Mouse (Mus musculus) neural tube, embryonic 15.5 days (tissue): ENCODE measurements around the gene Clint1. TPM values are rescaled to one million over a fixed set of nuclear protein-coding genes. Genes with fewer than 3 reads are reported as not detected.

Experiments
- ATAC-seq: fragments of 200-750 bp; cut with Nextera tagmentation; 2 replicates; pipeline ENCODE4 v1.8.0; 2017; ENCODE audit warnings: mild to moderate bottlenecking, moderate TSS enrichment, moderate library complexity; ENCODE audit not compliant: low FRiP score
- H3K27ac ChIP-seq: fragments of 300-500 bp; sonication (generic); replicated peaks from 2 replicates; pipeline ENCODE4 v1.5.1; 2015; ENCODE audit warnings: mild to moderate bottlenecking, inconsistent platforms
- H3K27me3 ChIP-seq: fragments of 300-500 bp; sonication (generic); replicated peaks from 2 replicates; pipeline ENCODE4 v1.6.1; 2015; ENCODE audit warnings: inconsistent platforms
- H3K36me3 ChIP-seq: fragments of 300-500 bp; sonication (generic); 2 replicates; pipeline ENCODE4 v1.6.1; 2015; ENCODE audit warnings: inconsistent platforms
- H3K4me1 ChIP-seq: fragments of 300-500 bp; sonication (generic); 2 replicates; pipeline ENCODE4 v1.6.1; 2015; ENCODE audit warnings: inconsistent platforms
- H3K4me2 ChIP-seq: fragments of 300-500 bp; sonication (generic); 2 replicates; pipeline ENCODE4 v1.6.1; 2015; ENCODE audit warnings: inconsistent platforms, mild to moderate bottlenecking, moderate library complexity
- H3K4me3 ChIP-seq: fragments of 300-500 bp; sonication (generic); replicated peaks from 2 replicates; pipeline ENCODE4 v1.5.1; 2015; ENCODE audit warnings: mild to moderate bottlenecking, inconsistent platforms
- H3K9ac ChIP-seq: fragments of 300-500 bp; sonication (generic); replicated peaks from 2 replicates; pipeline ENCODE4 v1.6.1; 2015; ENCODE audit warnings: mild to moderate bottlenecking, inconsistent platforms
- H3K9me3 ChIP-seq: fragments of 300-500 bp; sonication (generic); replicated peaks from 2 replicates; pipeline ENCODE4 v1.6.1; 2016; ENCODE audit warnings: inconsistent platforms
- WGBS: fragments of 180-500 bp; shearing (Covaris S2); methylation state at CpG from one replicate; pipeline ENCODE4 v1.1.7; 2015; ENCODE audit warnings: mixed read lengths; 5-methylcytosine and 5-hydroxymethylcytosine counted together
- polyA plus RNA-seq: library from polyadenylated mRNA; unstranded; fragments of >200 nt; fragmentation: Nextera tagmentation; extraction: Ambion mirVana; gene quantifications from 2 replicates; pipeline ENCODE4 v1.2.1, GENCODE M21; 2015

Gene Clint1
- polyA plus RNA-seq, 1 experiment from 2014 or later: 41.5 TPM

GRCm38 (mm10) chr11:45938917-45939316, 87.1 kb downstream of the Clint1 start:
- 89% methylated on average over 8 of the region's 8 CpGs for WGBS
- Histone ChIP-seq H3K9ac (no peak overlapping the region), H3K27me3 (no peaks in the 10 kb centered on the region), H3K4me1 (peaks cover 23% of the 10 kb centered on the region), H3K36me3 (peaks cover 38% of the 10 kb centered on the region), H3K4me3 (no peak overlapping the region), H3K27ac (no peak overlapping the region), H3K4me2 (no peak overlapping the region), H3K9me3 (no peaks in the 10 kb centered on the region)
- ATAC-seq: no peak

DNA sequence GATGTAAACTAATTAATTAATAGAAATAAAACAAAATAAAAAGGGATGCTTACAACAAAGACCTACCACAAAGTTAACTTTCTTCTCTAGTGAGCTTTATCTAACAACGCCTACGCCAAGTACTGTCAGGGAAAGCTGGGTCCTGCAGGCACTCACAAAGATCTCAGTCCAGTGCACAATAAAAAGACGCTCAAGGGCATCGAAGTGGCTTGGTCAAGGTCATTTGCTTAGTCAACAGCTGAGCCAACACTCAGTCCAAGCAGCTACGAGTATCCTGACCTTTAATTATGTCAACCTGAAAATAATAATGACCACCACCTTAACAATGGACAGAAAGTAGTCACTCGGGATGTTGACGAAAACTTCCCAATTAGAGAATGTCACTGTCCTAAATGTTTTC, 90.4 kb downstream of the Clint1 start:
- H3K27ac ChIP-seq: no peak overlapping the region
- WGBS: 88% methylated on average over 7 of the region's 7 CpGs
- H3K9ac ChIP-seq: no peak overlapping the region
- no peak overlapping the region for H3K4me3 ChIP-seq
- ATAC-seq: no peak
- H3K4me1 ChIP-seq: peaks cover 23% of the 10 kb centered on the region
- no peaks in the 10 kb centered on the region for H3K9me3 ChIP-seq
- H3K27me3 ChIP-seq: no peaks in the 10 kb centered on the region
- peak overlapping the region; percentile 76; the same call in 1 of the 2 replicates for H3K4me2 ChIP-seq
- peaks cover 5% of the 10 kb centered on the region; the same call in 1 of the 2 replicates for H3K36me3 ChIP-seq

GRCm38 (mm10) chr11:45943108-45943705, 91.4 kb downstream of the Clint1 start:
- Histone ChIP-seq H3K36me3 (peaks cover 6% of the 10 kb centered on the region; the same call in 1 of the 2 replicates), H3K9ac (peak overlapping the region; percentile 68), H3K9me3 (no peaks in the 10 kb centered on the region), H3K27ac (peak overlapping the region; percentile 82), H3K4me1 (peaks cover 23% of the 10 kb centered on the region), H3K4me3 (peak overlapping the region; percentile 89), H3K4me2 (peak overlapping the region; percentile 76), H3K27me3 (no peaks in the 10 kb centered on the region)
- WGBS: 35% methylated on average over 7 of the region's 7 CpGs
- no peak for ATAC-seq

DNA sequence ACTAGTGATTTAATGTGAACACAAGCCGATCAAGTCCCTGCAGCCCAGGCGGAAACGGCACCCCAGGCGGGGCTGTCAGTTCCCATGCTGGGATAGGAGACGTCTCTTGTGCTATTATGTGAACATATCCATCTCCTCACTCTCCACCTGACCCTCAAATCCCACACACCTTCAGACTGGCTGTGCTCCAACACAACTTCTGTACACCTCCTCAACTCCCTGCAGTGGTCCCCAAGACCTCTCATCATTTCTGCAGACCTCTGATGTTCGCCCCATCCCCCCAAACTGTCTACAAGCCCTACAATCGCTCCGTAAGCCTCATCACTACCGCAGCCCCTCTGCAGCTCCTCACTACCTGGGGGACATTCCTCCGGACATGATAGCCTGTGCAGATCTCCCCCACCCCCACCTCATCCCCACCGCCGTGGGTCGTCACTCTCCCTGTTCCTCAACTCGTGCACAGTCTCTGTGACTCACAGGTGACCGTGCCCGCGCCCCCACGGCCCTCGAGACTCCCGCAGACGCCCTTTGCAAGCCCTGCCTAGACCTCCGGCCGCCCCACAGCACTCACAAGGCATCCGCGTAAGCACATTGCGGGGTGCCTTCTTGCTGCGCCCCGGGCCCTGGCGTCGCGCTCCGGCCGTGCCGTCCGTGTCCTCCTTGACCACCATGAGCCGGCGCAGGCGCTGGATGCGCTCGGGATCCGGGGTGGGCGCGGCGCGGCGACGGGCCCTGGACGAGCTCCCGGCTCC, 92.2 kb downstream of the Clint1 start:
- peak; percentile 61 for ATAC-seq
- H3K9ac ChIP-seq: peak overlapping the region; percentile 68
- WGBS: under 1% methylated on average over 49 of the region's 49 CpGs
- H3K27ac ChIP-seq: peak overlapping the region; percentile 82
- peak overlapping the region; percentile 89 for H3K4me3 ChIP-seq
- H3K27me3 ChIP-seq: no peaks in the 10 kb centered on the region
- peaks cover 10% of the 10 kb centered on the region; the same call in 1 of the 2 replicates for H3K36me3 ChIP-seq
- peak overlapping the region; percentile 76 for H3K4me2 ChIP-seq
- peaks cover 23% of the 10 kb centered on the region for H3K4me1 ChIP-seq
- H3K9me3 ChIP-seq: no peaks in the 10 kb centered on the region

DNA sequence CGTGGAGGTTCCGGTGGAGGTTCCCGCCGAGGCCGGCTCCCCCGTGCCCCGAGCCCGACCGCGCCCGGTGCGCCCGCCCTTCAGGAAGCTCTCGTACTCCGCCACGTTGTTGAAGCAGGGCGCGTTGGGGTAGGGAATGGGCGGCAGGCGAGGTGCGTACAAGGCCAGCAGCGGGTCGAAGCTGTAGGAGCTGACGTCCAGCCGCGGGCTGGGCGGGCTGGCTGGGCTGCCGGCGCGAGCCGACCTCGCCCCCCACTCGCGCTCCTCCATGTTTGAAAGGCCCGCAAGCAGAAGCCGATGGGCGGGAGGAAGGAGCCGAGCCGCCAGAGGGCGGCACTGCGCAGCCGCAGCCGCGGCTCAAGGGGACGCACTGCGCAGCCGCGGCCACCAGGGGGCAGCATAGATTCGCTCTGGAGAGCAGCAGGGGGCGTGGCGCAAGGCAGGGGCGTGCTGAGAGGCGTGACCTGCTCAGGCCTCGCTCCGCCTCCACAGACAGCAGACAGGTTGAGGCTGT, 92.8 kb downstream of the Clint1 start, which contains the start of gene Lsm11:
Gene Lsm11 (minus strand): TSS at position 293 of the 514 bp plus-strand sequence.
- H3K27me3 ChIP-seq: no peaks in the 10 kb centered on the region
- peaks cover 13% of the 10 kb centered on the region for H3K36me3 ChIP-seq
- ATAC-seq: peak; percentile 88
- peak within 1 kb of the TSS; percentile 76 for H3K4me2 ChIP-seq
- H3K9ac ChIP-seq: peak within 1 kb of the TSS; percentile 68
- peaks cover 23% of the 10 kb centered on the region for H3K4me1 ChIP-seq
- H3K27ac ChIP-seq: peak within 1 kb of the TSS; percentile 82
- under 1% methylated on average over 53 of the region's 55 CpGs for WGBS
- peak within 1 kb of the TSS; percentile 89 for H3K4me3 ChIP-seq
- no peaks in the 10 kb centered on the region for H3K9me3 ChIP-seq

- no peak overlapping the region for H3K4me3 ChIP-seq
- H3K27ac ChIP-seq: no peak overlapping the region
- WGBS: 77% methylated on average over 4 of the region's 4 CpGs
- no peak for ATAC-seq
- H3K9me3 ChIP-seq: no peaks in the 10 kb centered on the region
- no peaks in the 10 kb centered on the region for H3K27me3 ChIP-seq
- H3K4me2 ChIP-seq: no peak overlapping the region
- H3K9ac ChIP-seq: no peak overlapping the region
- H3K36me3 ChIP-seq: peaks cover 33% of the 10 kb centered on the region
- H3K4me1 ChIP-seq: peaks cover 16% of the 10 kb centered on the region
Measured at GRCm38 (mm10) chr11:45946796-45947195, 94.9 kb downstream of the Clint1 start.

GRCm38 (mm10) chr11:45947491-45947890, 95.6 kb downstream of the Clint1 start:
- H3K4me3 ChIP-seq: no peak overlapping the region
- H3K9ac ChIP-seq: no peak overlapping the region
- H3K27me3 ChIP-seq: no peaks in the 10 kb centered on the region
- no peak for ATAC-seq
- H3K4me2 ChIP-seq: no peak overlapping the region
- peaks cover 39% of the 10 kb centered on the region for H3K36me3 ChIP-seq
- H3K9me3 ChIP-seq: no peaks in the 10 kb centered on the region
- H3K4me1 ChIP-seq: peaks cover 12% of the 10 kb centered on the region
- H3K27ac ChIP-seq: no peak overlapping the region
- WGBS: 88% methylated on average over 2 of the region's 2 CpGs

GRCm38 (mm10) chr11:45955127-45955627, 103.3 kb downstream of the Clint1 start, which contains the start of gene Thg1l:
Gene Thg1l (minus strand): TSS chr11:45955494.
- Histone ChIP-seq H3K4me1 (peaks cover 10% of the 10 kb centered on the region), H3K9ac (peak within 1 kb of the TSS; percentile 50), H3K4me3 (peak within 1 kb of the TSS; percentile 60), H3K9me3 (no peaks in the 10 kb centered on the region), H3K27ac (peak within 1 kb of the TSS; percentile 78), H3K4me2 (peak within 1 kb of the TSS; percentile 61), H3K27me3 (no peaks in the 10 kb centered on the region), H3K36me3 (peaks cover 21% of the 10 kb centered on the region)
- WGBS: under 1% methylated on average over 32 of the region's 32 CpGs
- peak; percentile 100 for ATAC-seq

DNA sequence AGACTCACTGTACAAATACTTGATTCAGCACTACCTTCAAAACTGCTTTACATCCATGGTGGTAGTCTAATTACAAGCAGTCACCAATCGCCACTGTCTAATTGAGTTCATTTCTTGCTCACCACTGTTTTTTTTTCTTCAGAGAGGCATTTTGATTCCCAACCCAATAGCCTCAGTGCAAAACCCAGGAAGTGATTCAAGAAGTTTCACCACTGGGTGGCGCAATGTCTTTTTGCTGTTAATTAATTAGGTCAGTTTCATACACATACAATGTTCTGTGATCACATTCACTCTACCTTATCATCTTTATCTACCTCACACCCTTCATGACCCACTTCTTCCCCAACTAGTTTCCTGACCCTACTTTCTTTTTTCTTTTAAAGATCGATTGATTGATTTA, 107.7 kb downstream of the Clint1 start:
- H3K36me3 ChIP-seq: no peaks in the 10 kb centered on the region
- H3K9ac ChIP-seq: no peak overlapping the region
- no peaks in the 10 kb centered on the region for H3K9me3 ChIP-seq
- ATAC-seq: no peak
- 87% methylated on average over 3 of the region's 3 CpGs for WGBS
- H3K4me2 ChIP-seq: no peak overlapping the region
- H3K27ac ChIP-seq: no peak overlapping the region
- peaks cover 3% of the 10 kb centered on the region; the same call in 1 of the 2 replicates for H3K4me1 ChIP-seq
- H3K27me3 ChIP-seq: no peaks in the 10 kb centered on the region
- H3K4me3 ChIP-seq: no peak overlapping the region

DNA sequence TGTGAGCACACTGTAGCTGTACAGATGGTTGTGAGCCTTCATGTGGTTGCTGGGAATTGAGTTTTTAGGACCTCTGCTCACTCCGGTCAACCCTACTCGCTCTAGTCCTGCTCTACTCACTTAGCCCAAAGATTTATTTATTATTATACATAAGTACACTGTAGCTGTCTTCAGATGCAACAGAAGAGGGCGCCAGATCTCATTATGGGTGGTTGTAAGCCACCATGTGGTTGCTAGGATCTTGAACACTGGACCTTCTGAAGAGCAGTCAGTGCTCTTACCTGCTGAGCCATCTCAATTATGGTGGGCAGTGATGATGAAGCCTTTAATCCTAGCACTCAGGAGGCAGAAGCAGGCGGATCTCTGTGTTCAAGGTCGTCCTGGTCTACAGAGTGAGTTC, 108.2 kb downstream of the Clint1 start:
- WGBS: 90% methylated on average over 5 of the region's 5 CpGs
- Histone ChIP-seq H3K4me3 (no peak overlapping the region), H3K4me2 (no peak overlapping the region), H3K9ac (no peak overlapping the region), H3K36me3 (no peaks in the 10 kb centered on the region), H3K9me3 (no peaks in the 10 kb centered on the region), H3K4me1 (no peaks in the 10 kb centered on the region), H3K27ac (no peak overlapping the region), H3K27me3 (no peaks in the 10 kb centered on the region)
- no peak for ATAC-seq
